Mouse (Mus musculus): ENCODE measurements around the gene Etfrf1. TPM values are rescaled to one million over a fixed set of nuclear protein-coding genes. Genes with fewer than 3 reads are reported as not detected.

Etfrf1 gene
- polyA plus RNA-seq (2014; fragmentation: Nextera tagmentation; extraction: Ambion mirVana), result 64.8 and 67.6 TPM in 2 replicates

DNA sequence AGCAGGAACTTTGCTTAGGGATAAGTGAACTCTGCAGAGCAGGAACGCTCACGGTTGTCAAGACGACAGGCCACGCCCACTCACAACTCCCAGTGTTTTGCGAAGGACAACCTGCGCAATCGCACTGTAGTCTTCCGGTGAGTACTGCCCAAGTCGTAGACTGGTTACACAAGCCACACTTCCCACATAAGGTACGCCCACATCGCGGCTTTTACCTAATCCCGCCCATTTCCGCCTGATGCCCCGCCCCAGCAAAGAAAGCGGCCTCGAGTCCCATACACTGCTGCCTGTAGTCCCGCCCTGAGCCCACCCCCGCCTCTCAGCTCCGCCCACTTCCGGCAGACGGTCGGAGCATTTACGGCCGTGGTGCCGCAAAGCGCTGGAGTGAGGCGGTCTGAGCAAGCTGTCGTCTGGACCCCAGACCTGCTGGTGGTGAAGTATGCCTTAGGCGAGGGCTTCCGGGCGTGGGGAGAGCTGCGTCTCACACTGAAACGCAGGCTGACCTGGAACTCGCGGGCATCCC lies at the start of gene Etfrf1, which contains the start of gene Casc1:
Etfrf1 (plus strand) TSS at position 319 of the 523 bp plus-strand sequence.
Casc1 (minus strand) TSS at position 190 of the 523 bp plus-strand sequence.
- peak; percentile 99 for ATAC-seq (ENCODE audit: insufficient number of reproducible peaks, insufficient read depth, low FRiP score, low read depth)
- Histone ChIP-seq H3K27me3 (ENCODE audit: control insufficient read depth, insufficient read depth, low read length) (0 out of 2 replicates have a peak, but pooled peaks cover 2% of the 10 kb centered on the region), H3K27ac (replicated peaks in 1 of 2; ENCODE audit: control insufficient read depth in 1 of 2, insufficient read depth in 1 of 2, low read depth in 2 of 2, low read length in 2 of 2) (peak within 1 kb of the TSS; percentile 98 to 99), H3K9me3 (ENCODE audit: control insufficient read depth, low read length) (no peaks in the 10 kb centered on the region), H3K9ac (ENCODE audit: low read length) (peak within 1 kb of the TSS; percentile 97), H3K36me3 (ENCODE audit: control insufficient read depth, insufficient read depth, low read length) (peaks cover 19% of the 10 kb centered on the region), H3K4me3 (ENCODE audit: control insufficient read depth in 1 of 2, insufficient read depth in 1 of 2, low read depth in 1 of 2, low read length in 2 of 2) (peak within 1 kb of the TSS; percentile 81 to 89), H3K4me2 (ENCODE audit: low read length) (peak within 1 kb of the TSS; percentile 83), H3K4me1 (ENCODE audit: control insufficient read depth in 2 of 2, insufficient read depth in 2 of 2, low read length in 2 of 2) (peaks cover 0 to 12% of the 10 kb centered on the region in 2 experiments; a peak in 2 of 4 replicates)
- WGBS, result 0% methylated on average over 36 of the region's 36 CpGs

DNA sequence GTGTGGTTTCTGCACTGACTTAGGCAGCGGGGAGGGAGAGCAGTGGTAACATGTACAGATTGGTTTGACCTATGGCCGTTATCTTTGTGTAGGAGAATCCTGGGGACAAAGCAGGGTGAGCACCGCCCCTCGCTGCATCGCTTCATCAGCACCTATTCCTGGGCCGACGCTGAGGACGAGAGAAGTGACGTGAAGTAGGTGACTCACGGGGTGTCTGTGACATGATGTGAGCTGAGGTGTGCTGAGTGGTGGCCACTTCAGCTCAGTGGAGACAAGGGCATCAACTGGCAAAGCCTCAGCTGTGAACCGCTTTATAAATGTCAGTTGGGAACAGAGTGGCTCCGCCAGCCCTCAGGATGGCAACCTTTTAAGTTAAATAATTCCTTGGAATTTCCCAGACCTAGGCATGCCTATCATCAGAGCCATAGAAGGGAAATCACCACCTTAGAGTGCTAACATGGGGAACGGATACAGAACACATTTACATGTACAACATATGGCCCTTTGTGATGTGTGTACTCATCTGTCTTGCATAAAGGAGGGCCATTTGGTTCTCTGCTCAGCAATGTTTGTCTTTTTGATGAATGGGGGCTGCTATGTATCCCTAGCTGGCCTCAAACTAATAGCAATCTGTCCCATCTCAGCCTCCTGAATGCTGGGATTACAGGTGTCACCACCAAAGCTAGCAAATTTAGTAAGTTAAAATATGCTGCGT lies 38.9 kb upstream of the Etfrf1 start:
- H3K27me3 ChIP-seq (ENCODE audit: control insufficient read depth, insufficient read depth, low read length), result peaks cover 16% of the 10 kb centered on the region; the same call in 1 of the 2 replicates
- WGBS, result 37% methylated on average over 14 of the region's 14 CpGs
- H3K4me1 ChIP-seq (ENCODE audit: control insufficient read depth in 2 of 2, insufficient read depth in 2 of 2, low read length in 2 of 2), result peaks cover 24 to 42% of the 10 kb centered on the region in 2 experiments
- peak overlapping the region; percentile 57 to 58 for H3K27ac ChIP-seq (replicated peaks in 1 of 2; ENCODE audit: control insufficient read depth in 1 of 2, insufficient read depth in 1 of 2, low read depth in 2 of 2, low read length in 2 of 2)
- H3K9me3 ChIP-seq (ENCODE audit: control insufficient read depth, low read length), result no peaks in the 10 kb centered on the region
- H3K4me3 ChIP-seq (ENCODE audit: control insufficient read depth in 1 of 2, insufficient read depth in 1 of 2, low read depth in 1 of 2, low read length in 2 of 2), result 0 out of 4 replicates have a peak overlapping the region, but pooled peaks have one; percentile 3 to 8
- peak overlapping the region; percentile 31; the same call in 1 of the 2 replicates for H3K9ac ChIP-seq (ENCODE audit: low read length)
- no peaks in the 10 kb centered on the region for H3K36me3 ChIP-seq (ENCODE audit: control insufficient read depth, insufficient read depth, low read length)
- peak; percentile 51; the same call in 1 of the 2 replicates for ATAC-seq (ENCODE audit: insufficient number of reproducible peaks, insufficient read depth, low FRiP score, low read depth)
- peak overlapping the region; percentile 59 for H3K4me2 ChIP-seq (ENCODE audit: low read length)

DNA sequence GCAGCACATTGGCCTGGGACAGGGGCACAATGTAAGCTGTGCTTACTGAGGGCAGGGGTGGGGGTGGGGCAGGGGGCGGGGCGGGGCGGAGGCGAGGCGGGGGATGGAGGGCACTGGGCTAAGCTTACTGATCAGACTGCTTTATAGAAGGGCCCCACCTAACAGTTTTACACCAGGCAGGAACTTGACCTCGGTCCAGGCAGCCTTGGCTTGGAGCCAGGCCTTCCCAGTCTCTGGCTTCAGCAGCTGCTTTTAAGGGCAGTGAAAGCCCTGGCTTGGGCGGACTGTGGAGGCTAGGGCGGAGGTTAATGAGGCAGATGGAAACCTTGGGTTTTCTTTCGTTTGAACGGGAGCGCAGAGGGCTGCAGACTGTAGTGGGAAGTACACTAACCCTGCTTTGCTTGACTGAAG lies 37.1 kb upstream of the Etfrf1 start:
- Histone ChIP-seq H3K36me3 (ENCODE audit: control insufficient read depth, insufficient read depth, low read length) (no peaks in the 10 kb centered on the region), H3K27ac (replicated peaks in 1 of 2; ENCODE audit: control insufficient read depth in 1 of 2, insufficient read depth in 1 of 2, low read depth in 2 of 2, low read length in 2 of 2) (peak overlapping the region; percentile 48 to 58), H3K4me2 (ENCODE audit: low read length) (peak overlapping the region; percentile 24), H3K9me3 (ENCODE audit: control insufficient read depth, low read length) (no peaks in the 10 kb centered on the region), H3K27me3 (ENCODE audit: control insufficient read depth, insufficient read depth, low read length) (peaks cover 19% of the 10 kb centered on the region; the same call in 1 of the 2 replicates), H3K4me1 (ENCODE audit: control insufficient read depth in 2 of 2, insufficient read depth in 2 of 2, low read length in 2 of 2) (peaks cover 24 to 42% of the 10 kb centered on the region in 2 experiments), H3K9ac (ENCODE audit: low read length) (peak overlapping the region; percentile 32; the same call in 1 of the 2 replicates), H3K4me3 (ENCODE audit: control insufficient read depth in 1 of 2, insufficient read depth in 1 of 2, low read depth in 1 of 2, low read length in 2 of 2) (no peak overlapping the region)
- WGBS, result 2% methylated on average over 11 of the region's 11 CpGs
- peak; percentile 76 for ATAC-seq (ENCODE audit: insufficient number of reproducible peaks, insufficient read depth, low FRiP score, low read depth)

GRCm38 (mm10) chr6:145175571-145175981 lies 35.4 kb upstream of the Etfrf1 start:
- Histone ChIP-seq H3K9ac (ENCODE audit: low read length) (no peak overlapping the region), H3K27ac (replicated peaks in 1 of 2; ENCODE audit: control insufficient read depth in 1 of 2, insufficient read depth in 1 of 2, low read depth in 2 of 2, low read length in 2 of 2) (no peak overlapping the region), H3K4me3 (ENCODE audit: control insufficient read depth in 1 of 2, insufficient read depth in 1 of 2, low read depth in 1 of 2, low read length in 2 of 2) (no peak overlapping the region), H3K27me3 (ENCODE audit: control insufficient read depth, insufficient read depth, low read length) (peaks cover 19% of the 10 kb centered on the region; the same call in 1 of the 2 replicates), H3K9me3 (ENCODE audit: control insufficient read depth, low read length) (no peaks in the 10 kb centered on the region), H3K36me3 (ENCODE audit: control insufficient read depth, insufficient read depth, low read length) (no peaks in the 10 kb centered on the region), H3K4me1 (ENCODE audit: control insufficient read depth in 2 of 2, insufficient read depth in 2 of 2, low read length in 2 of 2) (peaks cover 24 to 42% of the 10 kb centered on the region in 2 experiments), H3K4me2 (ENCODE audit: low read length) (0 out of 2 replicates have a peak overlapping the region, but pooled peaks have one; percentile 7)
- no peak for ATAC-seq (ENCODE audit: insufficient number of reproducible peaks, insufficient read depth, low FRiP score, low read depth)
- 36% methylated on average over 9 of the region's 9 CpGs for WGBS

GRCm38 (mm10) chr6:145176474-145176873 lies 34.5 kb upstream of the Etfrf1 start:
- H3K27me3 ChIP-seq (ENCODE audit: control insufficient read depth, insufficient read depth, low read length), result peaks cover 19% of the 10 kb centered on the region; the same call in 1 of the 2 replicates
- H3K36me3 ChIP-seq (ENCODE audit: control insufficient read depth, insufficient read depth, low read length), result no peaks in the 10 kb centered on the region
- no peak overlapping the region for H3K4me2 ChIP-seq (ENCODE audit: low read length)
- no peak overlapping the region for H3K4me3 ChIP-seq (ENCODE audit: control insufficient read depth in 1 of 2, insufficient read depth in 1 of 2, low read depth in 1 of 2, low read length in 2 of 2)
- H3K27ac ChIP-seq (replicated peaks in 1 of 2; ENCODE audit: control insufficient read depth in 1 of 2, insufficient read depth in 1 of 2, low read depth in 2 of 2, low read length in 2 of 2), result no peak overlapping the region
- H3K9ac ChIP-seq (ENCODE audit: low read length), result no peak overlapping the region
- H3K9me3 ChIP-seq (ENCODE audit: control insufficient read depth, low read length), result no peaks in the 10 kb centered on the region
- WGBS, result 57% methylated on average over 10 of the region's 10 CpGs
- H3K4me1 ChIP-seq (ENCODE audit: control insufficient read depth in 2 of 2, insufficient read depth in 2 of 2, low read length in 2 of 2), result peaks cover 23 to 38% of the 10 kb centered on the region in 2 experiments
- no peak for ATAC-seq (ENCODE audit: insufficient number of reproducible peaks, insufficient read depth, low FRiP score, low read depth)

GRCm38 (mm10) chr6:145179665-145180064 lies 31.3 kb upstream of the Etfrf1 start:
- Histone ChIP-seq H3K27ac (replicated peaks in 1 of 2; ENCODE audit: control insufficient read depth in 1 of 2, insufficient read depth in 1 of 2, low read depth in 2 of 2, low read length in 2 of 2) (no peak overlapping the region), H3K9me3 (ENCODE audit: control insufficient read depth, low read length) (no peaks in the 10 kb centered on the region), H3K4me1 (ENCODE audit: control insufficient read depth in 2 of 2, insufficient read depth in 2 of 2, low read length in 2 of 2) (peaks cover 13 to 20% of the 10 kb centered on the region in 2 experiments), H3K4me3 (ENCODE audit: control insufficient read depth in 1 of 2, insufficient read depth in 1 of 2, low read depth in 1 of 2, low read length in 2 of 2) (no peak overlapping the region), H3K27me3 (ENCODE audit: control insufficient read depth, insufficient read depth, low read length) (peaks cover 19% of the 10 kb centered on the region; the same call in 1 of the 2 replicates), H3K9ac (ENCODE audit: low read length) (no peak overlapping the region), H3K4me2 (ENCODE audit: low read length) (no peak overlapping the region), H3K36me3 (ENCODE audit: control insufficient read depth, insufficient read depth, low read length) (no peaks in the 10 kb centered on the region)
- WGBS, result 48% methylated on average over 6 of the region's 6 CpGs
- ATAC-seq (ENCODE audit: insufficient number of reproducible peaks, insufficient read depth, low FRiP score, low read depth), result no peak

DNA sequence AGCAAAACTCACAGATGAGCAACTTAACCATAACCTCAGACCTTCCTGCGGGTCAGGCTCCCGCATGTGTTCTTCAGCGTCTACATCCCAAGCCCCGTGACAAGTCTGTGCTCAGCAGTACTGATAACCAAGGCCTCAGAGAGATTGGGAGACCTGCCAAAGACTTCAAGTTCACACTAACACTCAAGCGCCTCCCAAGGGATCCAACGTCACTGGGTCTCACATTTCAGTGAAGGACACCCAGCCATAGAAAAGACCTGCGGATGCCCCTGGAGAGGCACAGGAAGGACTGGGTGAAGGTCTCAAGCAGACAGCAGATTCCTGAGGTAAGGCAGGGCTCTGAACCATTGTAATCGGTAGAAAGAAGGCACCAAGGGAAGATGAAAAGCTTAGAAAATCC lies 28.9 kb upstream of the Etfrf1 start:
- no peaks in the 10 kb centered on the region for H3K9me3 ChIP-seq (ENCODE audit: control insufficient read depth, low read length)
- H3K4me1 ChIP-seq (ENCODE audit: control insufficient read depth in 2 of 2, insufficient read depth in 2 of 2, low read length in 2 of 2), result peaks cover 8 to 9% of the 10 kb centered on the region in 2 experiments; a peak in 3 of 4 replicates
- ATAC-seq (ENCODE audit: insufficient number of reproducible peaks, insufficient read depth, low FRiP score, low read depth), result peak; percentile 70
- H3K27ac ChIP-seq (replicated peaks in 1 of 2; ENCODE audit: control insufficient read depth in 1 of 2, insufficient read depth in 1 of 2, low read depth in 2 of 2, low read length in 2 of 2), result peak overlapping the region; percentile 20 to 52; a peak in 2 of 4 replicates
- H3K9ac ChIP-seq (ENCODE audit: low read length), result 0 out of 2 replicates have a peak overlapping the region, but pooled peaks have one; percentile 16
- peak overlapping the region; percentile 36 for H3K4me2 ChIP-seq (ENCODE audit: low read length)
- WGBS, result 21% methylated on average over 8 of the region's 8 CpGs
- 0 out of 2 replicates have a peak, but pooled peaks cover 2% of the 10 kb centered on the region for H3K27me3 ChIP-seq (ENCODE audit: control insufficient read depth, insufficient read depth, low read length)
- H3K36me3 ChIP-seq (ENCODE audit: control insufficient read depth, insufficient read depth, low read length), result no peaks in the 10 kb centered on the region
- peak overlapping the region in 1 of 2 experiments; percentile 5; a peak in 1 of 4 replicates for H3K4me3 ChIP-seq (ENCODE audit: control insufficient read depth in 1 of 2, insufficient read depth in 1 of 2, low read depth in 1 of 2, low read length in 2 of 2)
